Mouse (Mus musculus) bone marrow, adult 2 months (tissue): ENCODE measurements around the gene Eif5. TPM values are rescaled to one million over a fixed set of nuclear protein-coding genes. Genes with fewer than 3 reads are reported as not detected.

Source experiments
- H3K27ac ChIP-seq: fragments of 200-500 bp; 2 replicates; pipeline ENCODE4 v1.5.1; 2012; ENCODE audit warnings: low read depth, mild to moderate bottlenecking, control low read depth, inconsistent platforms, low read length; ENCODE audit not compliant: control insufficient read depth, poor library complexity, insufficient read depth
- H3K4me1 ChIP-seq: fragments of 200-500 bp; 2 replicates; pipeline ENCODE4 v1.6.1; 2011; ENCODE audit warnings: low read length; ENCODE audit not compliant: control insufficient read depth, insufficient read depth
- H3K4me3 ChIP-seq: fragments of 200-500 bp; replicated peaks from 2 replicates; pipeline ENCODE3; 2011; ENCODE audit warnings: mild to moderate bottlenecking, low read depth, low read length, control low read depth; ENCODE audit not compliant: control insufficient read depth
- CTCF ChIP-seq: fragments of 200-500 bp; IDR thresholded peaks from 2 replicates; pipeline ENCODE4 v1.5.1; 2011; ENCODE audit warnings: low read length, control low read depth; ENCODE audit not compliant: control insufficient read depth, insufficient read depth
- POLR2A ChIP-seq: fragments of 200-500 bp; IDR thresholded peaks from 2 replicates; pipeline ENCODE4 v1.6.1; 2011; ENCODE audit warnings: low read depth, mild to moderate bottlenecking, control low read depth, low read length, borderline replicate concordance; ENCODE audit not compliant: control insufficient read depth
- WGBS: fragments of 180-500 bp; shearing (Covaris S2); methylation state at CpG from one replicate; pipeline ENCODE4 v1.1.7; 2018; 5-methylcytosine and 5-hydroxymethylcytosine counted together
- polyA plus RNA-seq: library from polyadenylated mRNA; stranded (reverse); fragments of >200 nt; gene quantifications from 2 replicates; pipeline ENCODE4 v1.2.4, GENCODE M21; 2011; ENCODE audit warnings: low replicate concordance; ENCODE audit not compliant: missing spikeins, insufficient read depth, insufficient read length

Gene Eif5
- polyA plus RNA-seq, 1 experiment = 257 TPM

DNA sequence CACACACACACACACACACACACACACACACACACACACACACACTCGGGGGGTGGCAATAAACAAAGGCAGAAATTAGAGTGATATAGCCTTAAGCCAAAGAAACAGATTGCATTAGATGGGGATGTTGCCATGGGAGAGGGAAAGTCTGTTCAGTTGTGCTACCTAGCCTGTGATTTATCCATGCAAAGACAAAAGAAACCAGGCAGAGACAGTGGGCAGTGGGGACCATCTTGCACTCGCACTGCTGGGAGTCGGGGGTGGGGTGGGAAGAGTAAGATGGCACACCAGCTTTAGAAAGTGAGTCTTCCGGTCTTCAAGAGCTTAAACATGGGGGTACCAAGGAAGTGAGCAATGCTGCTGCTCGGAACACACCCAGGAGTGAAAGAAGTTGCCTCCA is 22.5 kb downstream of the Eif5 start:
- Histone ChIP-seq H3K4me1 (peaks cover 7% of the 10 kb centered on the region), H3K4me3 (peak overlapping the region; percentile 66), H3K27ac (peak overlapping the region; percentile 7; the same call in 1 of the 2 replicates)
- TF ChIP-seq CTCF = no peak
- no peak for TF ChIP-seq POLR2A
- WGBS = 64% methylated on average over 5 of the region's 5 CpGs

- Histone ChIP-seq H3K4me1 (peaks cover 7% of the 10 kb centered on the region), H3K27ac (no peak overlapping the region), H3K4me3 (no peak overlapping the region)
- no peak for TF ChIP-seq CTCF
- no peak for TF ChIP-seq POLR2A
- 76% methylated on average over 4 of the region's 4 CpGs for WGBS
These were observed 24.5 kb downstream of the Eif5 start for GRCm38 (mm10) chr12:111562276-111562814.

DNA sequence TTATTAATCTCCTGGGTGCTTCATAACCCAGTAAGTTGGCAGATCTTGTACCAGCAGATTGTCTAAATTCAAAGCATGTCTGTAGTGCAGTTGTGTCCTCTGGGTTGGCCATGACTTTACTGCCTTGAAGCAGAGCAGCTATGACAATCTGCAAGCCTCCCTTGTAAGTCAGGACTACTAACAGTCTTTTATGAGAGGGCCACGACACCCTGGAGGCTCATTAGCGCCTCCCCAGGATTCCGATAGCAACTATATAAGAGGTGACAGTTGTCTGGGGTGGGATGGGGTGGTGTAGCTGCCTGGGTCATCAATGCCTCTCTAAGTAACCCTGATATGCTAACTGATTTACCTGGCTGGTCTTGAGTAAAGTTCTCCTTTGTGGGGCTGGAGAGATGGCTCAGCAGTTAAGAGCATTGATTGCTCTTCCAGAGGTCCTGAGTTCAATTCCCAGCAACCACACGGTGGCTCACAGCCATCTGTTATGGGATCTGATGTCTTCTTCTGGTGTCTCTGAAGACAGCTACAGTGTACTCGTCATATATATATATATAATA is 25.3 kb downstream of the Eif5 start:
- TF ChIP-seq POLR2A (no peak), CTCF (no peak)
- H3K4me3 ChIP-seq = no peak overlapping the region
- H3K27ac ChIP-seq = no peak overlapping the region
- peaks cover 7% of the 10 kb centered on the region for H3K4me1 ChIP-seq
- WGBS = 64% methylated on average over 5 of the region's 5 CpGs

DNA sequence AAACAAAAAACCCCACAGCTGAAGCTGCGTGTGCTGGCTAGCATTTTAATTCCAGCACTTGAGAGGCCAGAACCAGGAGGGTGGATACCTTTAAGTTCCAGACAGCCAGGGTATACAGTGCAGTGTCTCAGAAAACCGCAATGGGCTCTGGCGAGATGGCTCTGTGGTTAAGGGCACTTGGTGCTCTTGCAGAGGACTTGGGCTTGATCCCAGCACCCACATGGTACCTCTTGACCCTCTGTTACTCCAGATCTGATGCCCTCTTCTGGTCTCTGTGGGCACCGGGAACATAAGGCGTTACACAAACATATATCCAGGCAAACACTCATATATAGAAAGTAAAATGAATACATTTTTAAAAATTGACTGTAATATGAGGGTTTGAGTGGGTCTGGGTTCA is 27.5 kb downstream of the Eif5 start:
- WGBS = 66% methylated on average over 5 of the region's 5 CpGs
- TF ChIP-seq POLR2A (no peak), CTCF (no peak)
- no peaks in the 10 kb centered on the region; the same call in 1 of the 2 replicates for H3K4me1 ChIP-seq

GRCm38 (mm10) chr12:111568836-111569235 is 31.0 kb downstream of the Eif5 start:
- TF ChIP-seq POLR2A = no peak
- Histone ChIP-seq H3K4me3 (no peak overlapping the region), H3K4me1 (no peaks in the 10 kb centered on the region), H3K27ac (no peak overlapping the region)
- 85% methylated on average over 11 of the region's 11 CpGs for WGBS

More for the DNA sequence above, 27.5 kb downstream of the Eif5 start:
- Histone ChIP-seq H3K4me3 (no peak overlapping the region), H3K27ac (no peak overlapping the region)

- WGBS = 66% methylated on average over 7 of the region's 7 CpGs
- TF ChIP-seq CTCF (no peak), POLR2A (no peak)
- H3K27ac ChIP-seq = no peak overlapping the region
- H3K4me1 ChIP-seq = no peaks in the 10 kb centered on the region; the same call in 1 of the 2 replicates
- no peak overlapping the region for H3K4me3 ChIP-seq
These were observed 34.6 kb downstream of the Eif5 start for GRCm38 (mm10) chr12:111572406-111572805.

- Histone ChIP-seq H3K27ac (no peak overlapping the region), H3K4me1 (peaks cover 2% of the 10 kb centered on the region; the same call in 1 of the 2 replicates), H3K4me3 (no peak overlapping the region)
- WGBS = 75% methylated on average over 6 of the region's 6 CpGs
- TF ChIP-seq POLR2A = no peak
- TF ChIP-seq CTCF = no peak
These were observed 35.5 kb downstream of the Eif5 start for GRCm38 (mm10) chr12:111573315-111573714.

- H3K4me1 ChIP-seq = peaks cover 2% of the 10 kb centered on the region; the same call in 1 of the 2 replicates
- under 1% methylated on average over 68 of the region's 75 CpGs for WGBS
- H3K27ac ChIP-seq = peak within 1 kb of the TSS; percentile 94
- TF ChIP-seq CTCF = no peak
- peak; percentile 89; the same call in 1 of the 2 replicates for TF ChIP-seq POLR2A
- peak within 1 kb of the TSS; percentile 100 for H3K4me3 ChIP-seq
These were observed 36.5 kb downstream of the Eif5 start, which contains the start of gene Mark3 for GRCm38 (mm10) chr12:111574074-111574886. Gene Mark3 (plus strand): TSS chr12:111574523.
